Mouse (Mus musculus): ENCODE measurements around the gene Sept12.

Sept12 gene

GRCm38 (mm10) chr16:4937351-4938190 lies 60.1 kb downstream of the Sept12 start:
- no peak for DNase-seq (ENCODE audit: low spot score in 2 of 2)

Measured in urinary bladder, postnatal 4 days (tissue).